Mouse (Mus musculus) ovary, postnatal 14 days (tissue): Measurements from ENCODE around the gene Fuz.

Source experiments
- DNase-seq: peaks from one replicate; pipeline ENCODE4 v3.0.0; 2022; ENCODE audit warnings: low spot score

Fuz gene

GRCm38 (mm10) chr7:44895593-44896434, at the start of gene Fuz:
TSS of gene Fuz (plus strand) at chr7:44896079.
- peak; percentile 76 for DNase-seq

- DNase-seq, result no peak
Observed at GRCm38 (mm10) chr7:44846804-44847203, 49.1 kb upstream of the Fuz start.

GRCm38 (mm10) chr7:44847772-44848171, 48.1 kb upstream of the Fuz start:
- DNase-seq, result no peak

- DNase-seq, result peak; percentile 96
Observed at GRCm38 (mm10) chr7:44848561-44849415, 47.1 kb upstream of the Fuz start, which contains the start of the genes Akt1s1 and Tbc1d17. TSS of gene Akt1s1 (plus strand) at chr7:44848991. TSS of gene Tbc1d17 (minus strand) at chr7:44849079.

GRCm38 (mm10) chr7:44849416-44850111, 46.3 kb upstream of the Fuz start:
- peak; percentile 85 for DNase-seq

- no peak for DNase-seq
Observed at GRCm38 (mm10) chr7:44850146-44850545, 45.7 kb upstream of the Fuz start.

- no peak for DNase-seq
Observed at GRCm38 (mm10) chr7:44850789-44851624, 44.9 kb upstream of the Fuz start.

- no peak for DNase-seq
Observed at GRCm38 (mm10) chr7:44851625-44852234, 44.1 kb upstream of the Fuz start.

- no peak for DNase-seq
Observed at GRCm38 (mm10) chr7:44852259-44853027, 43.4 kb upstream of the Fuz start.

GRCm38 (mm10) chr7:44853065-44853464, 42.8 kb upstream of the Fuz start:
- DNase-seq, result no peak

GRCm38 (mm10) chr7:44853596-44854355, 42.1 kb upstream of the Fuz start:
- no peak for DNase-seq

- peak; percentile 83 for DNase-seq
Observed at GRCm38 (mm10) chr7:44854356-44855031, 41.4 kb upstream of the Fuz start.

GRCm38 (mm10) chr7:44855036-44855435, 40.8 kb upstream of the Fuz start:
- no peak for DNase-seq

GRCm38 (mm10) chr7:44856265-44856916, 39.5 kb upstream of the Fuz start:
- DNase-seq, result no peak

- DNase-seq, result peak; percentile 79
Observed at GRCm38 (mm10) chr7:44857042-44857552, 38.8 kb upstream of the Fuz start, which contains the start of gene Pnkp. TSS of gene Pnkp (plus strand) at chr7:44857139.

GRCm38 (mm10) chr7:44857905-44858304, 38.0 kb upstream of the Fuz start:
- DNase-seq, result no peak

- no peak for DNase-seq
Observed at GRCm38 (mm10) chr7:44859896-44860295, 36.0 kb upstream of the Fuz start.
